Mouse (Mus musculus) embryo, embryonic 10.5 days (tissue): ENCODE measurements at regions not wholly inside any gene's neighbourhood (a gene's known extent, or its start where the extent isn't known, plus 50 kb on each side); places are given as distances from the start of the nearest gene placed in this dataset.
A peak's percentile ranks its signal among the peaks of the same experiment; 100 is the strongest.
"Not testable (repeated sequence)": the region's sequence is repeated elsewhere in the genome, so short reads cannot be mapped to it uniquely, and the experiment has no call there.

Experiments used
- DNase-seq: peaks from one replicate; pipeline ENCODE4 v3.0.0-alpha.2; 2015; ENCODE audit warnings: low spot score

DNA sequence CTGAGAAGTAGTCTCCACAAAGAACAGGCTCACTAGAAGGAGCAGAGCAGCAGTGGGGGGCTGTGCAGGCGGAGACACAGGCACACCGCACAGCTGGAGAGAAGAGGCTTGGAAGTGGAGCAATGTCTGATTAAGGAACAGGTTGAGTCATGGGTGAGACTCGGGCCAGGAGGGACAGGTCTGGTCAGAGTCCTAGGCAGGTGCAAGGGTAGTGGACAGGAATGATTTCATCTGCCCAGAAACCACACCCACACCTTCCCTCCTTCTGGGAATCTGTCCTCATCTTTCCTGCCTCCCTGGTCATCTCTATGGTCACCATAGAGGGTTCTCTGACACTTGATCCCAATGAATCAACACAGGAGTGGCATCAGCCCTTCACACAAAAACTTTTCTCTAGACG, 983.8 kb downstream of the 4930447A16Rik start:
- DNase-seq = no peak

DNA sequence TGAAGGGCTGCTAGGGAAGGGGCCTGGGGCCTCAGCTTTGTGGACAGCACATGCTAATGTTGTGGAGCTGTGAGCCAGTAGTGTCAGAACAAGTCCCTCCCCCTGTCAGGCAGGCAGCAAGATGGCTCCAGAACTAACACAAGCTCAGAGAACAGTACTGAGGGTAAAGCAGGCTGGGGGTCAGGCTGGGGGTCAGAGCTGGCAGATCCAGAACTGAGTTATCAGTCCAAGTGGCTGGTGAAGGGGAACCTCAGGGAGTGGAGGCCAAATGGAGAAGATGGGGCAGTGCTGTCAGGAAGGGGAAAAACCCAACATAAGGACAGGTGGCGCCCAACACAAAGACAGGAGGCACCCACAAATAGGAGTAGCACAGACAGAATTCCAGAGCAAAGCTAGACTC, 985.1 kb downstream of the 4930447A16Rik start:
- DNase-seq = no peak

DNA sequence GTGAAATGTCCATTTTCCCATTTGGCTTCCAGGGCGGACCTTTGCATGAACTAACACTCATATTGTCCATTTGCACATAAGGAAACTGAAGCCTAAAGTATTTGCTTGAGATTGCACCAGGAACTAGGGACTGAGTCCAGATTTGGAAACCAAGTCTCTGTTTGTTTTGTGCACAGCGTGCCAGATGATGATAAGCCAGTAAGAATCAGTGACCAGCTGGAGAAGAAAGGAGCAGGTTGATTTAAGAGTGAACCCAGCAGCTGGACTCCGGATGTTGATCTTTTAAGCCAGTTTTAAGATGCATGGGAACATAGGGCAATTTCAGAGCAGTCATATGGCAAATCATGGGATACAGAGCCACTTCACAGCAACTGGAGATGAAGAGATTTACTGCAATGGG, 987.1 kb downstream of the 4930447A16Rik start:
- DNase-seq = no peak

DNA sequence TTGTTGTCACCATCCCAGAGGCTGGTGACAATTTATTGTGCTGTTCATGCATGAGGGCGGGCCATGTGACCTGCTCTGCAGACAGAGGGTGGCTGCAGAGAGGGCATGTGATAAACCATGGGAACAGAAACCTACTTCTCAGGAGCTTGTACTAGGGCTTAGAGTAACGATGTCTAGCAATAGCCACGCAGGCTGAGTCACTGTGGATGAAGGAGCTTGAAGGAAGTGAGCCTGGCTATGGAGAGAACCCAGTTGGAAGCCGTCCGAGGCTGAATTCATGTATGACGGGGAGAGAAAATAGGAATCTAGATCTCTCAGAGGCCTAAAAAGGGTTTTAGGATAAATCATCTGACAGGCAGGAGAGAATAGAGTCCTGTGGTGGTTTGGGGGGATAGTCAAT, 988.0 kb downstream of the 4930447A16Rik start:
- no peak for DNase-seq

DNA sequence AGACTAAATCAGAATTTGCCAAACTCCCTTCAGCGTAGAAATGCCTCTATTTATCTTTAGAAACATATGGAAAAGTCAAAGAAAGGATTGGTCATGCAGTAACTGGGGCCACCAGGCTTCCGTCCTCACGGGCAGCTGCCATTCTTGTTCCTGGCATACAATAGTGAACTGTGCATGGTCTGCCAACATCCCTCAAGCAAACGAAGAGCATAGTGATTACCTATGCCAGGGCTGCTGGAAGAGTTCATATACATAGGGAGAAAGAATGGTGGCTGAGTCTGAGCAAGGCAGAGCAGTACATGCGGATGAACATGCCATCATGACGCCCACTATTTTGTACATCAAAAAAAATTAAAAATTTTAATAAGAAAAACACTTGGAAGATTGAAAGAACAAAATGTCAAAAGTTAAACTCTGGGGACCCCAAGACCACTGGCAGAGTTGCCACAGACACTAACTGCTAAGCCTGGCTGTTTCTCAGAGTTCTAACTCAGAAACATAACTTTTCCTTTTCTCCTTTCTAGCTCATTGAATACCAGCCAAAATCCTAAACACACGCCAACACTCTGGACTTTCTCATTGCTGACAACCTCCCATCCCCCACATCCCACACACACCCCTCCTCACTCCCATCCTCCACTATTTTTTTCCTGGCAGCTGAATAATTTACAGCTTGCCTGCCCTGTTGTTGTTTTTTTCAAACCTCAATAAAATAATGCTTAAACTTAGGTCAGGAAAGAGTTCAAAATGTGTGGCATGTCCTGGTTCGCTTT, 989.1 kb downstream of the 4930447A16Rik start:
- no peak for DNase-seq

DNA sequence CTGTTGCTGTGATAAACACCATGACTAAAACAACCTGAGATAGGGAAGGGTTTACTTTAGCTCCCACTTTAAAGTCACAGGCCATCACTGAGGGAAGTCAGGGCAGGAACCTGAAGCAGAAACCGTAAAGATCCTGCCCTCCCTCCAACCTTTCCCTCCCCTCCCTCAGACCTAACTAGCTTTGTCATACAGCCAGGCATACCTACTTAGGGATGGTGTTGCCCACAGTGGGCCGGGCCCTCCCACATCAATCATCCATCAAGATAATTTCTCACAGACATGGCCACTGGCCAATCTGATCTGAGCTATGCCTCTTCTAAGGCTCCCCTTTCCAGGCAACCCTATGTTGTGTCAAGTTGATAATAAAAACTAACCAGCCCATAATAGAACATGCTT, 989.7 kb downstream of the 4930447A16Rik start:
- DNase-seq = no peak

DNA sequence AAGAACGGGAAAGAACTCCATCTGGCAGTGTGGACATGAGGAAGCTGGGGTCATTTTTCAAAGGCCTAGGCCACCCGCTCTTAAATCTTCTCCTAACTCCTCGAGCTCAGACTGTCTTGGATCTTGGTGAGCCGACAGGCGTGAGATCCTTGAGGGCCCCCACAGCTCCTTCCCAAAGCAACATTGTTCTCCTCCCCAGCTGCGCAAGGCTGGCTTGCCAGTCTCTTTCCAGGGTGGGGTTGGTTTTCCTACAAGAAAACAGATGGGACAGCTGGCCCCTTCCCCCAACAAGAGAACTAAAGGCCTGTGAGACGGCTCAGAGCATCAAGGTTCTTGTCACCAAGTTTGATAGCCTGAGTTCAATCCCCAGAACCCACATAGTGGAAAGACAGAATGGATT, 994.3 kb downstream of the 4930447A16Rik start:
- peak; percentile 18 for DNase-seq

DNA sequence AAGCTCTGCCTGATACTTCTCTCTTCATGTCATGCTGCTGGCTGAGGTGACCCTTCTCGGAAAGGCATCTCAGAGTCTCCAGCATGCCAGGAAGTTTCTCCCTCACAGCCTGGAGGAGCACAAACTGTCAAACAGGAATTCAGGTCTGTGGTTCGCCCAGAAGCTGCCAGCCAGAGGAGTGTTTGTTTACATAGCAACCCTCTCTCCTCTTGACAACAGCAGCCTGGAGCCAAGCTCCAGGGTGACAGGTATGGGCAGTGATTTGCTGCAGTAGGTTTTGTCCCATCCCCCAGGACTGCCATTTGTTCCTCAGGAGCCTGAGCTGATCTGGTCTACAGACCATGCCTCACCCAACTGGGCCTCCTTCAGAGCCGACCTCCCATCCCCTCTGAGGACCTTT, 995.4 kb downstream of the 4930447A16Rik start:
- peak; percentile 32 for DNase-seq

DNA sequence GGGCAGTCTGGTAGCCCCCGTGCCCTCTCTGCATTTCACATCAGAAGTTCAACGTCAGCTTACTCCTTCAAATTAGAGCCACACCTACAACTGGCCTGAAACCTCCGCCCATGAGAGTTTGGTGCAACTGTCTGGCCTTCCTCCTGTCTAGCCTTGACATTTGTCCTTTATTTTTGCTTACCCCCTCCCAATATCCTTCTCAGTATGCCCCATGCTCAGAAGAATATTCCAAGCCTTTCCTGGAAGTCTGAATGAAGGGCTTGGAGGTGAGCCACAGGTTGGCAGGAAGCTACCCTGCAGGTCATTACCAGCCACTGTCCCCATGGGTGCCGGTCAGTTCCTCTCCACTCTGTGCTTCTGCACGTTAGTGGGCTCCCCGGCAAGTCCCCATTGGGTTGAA, 997.4 kb downstream of the 4930447A16Rik start:
- no peak for DNase-seq

DNA sequence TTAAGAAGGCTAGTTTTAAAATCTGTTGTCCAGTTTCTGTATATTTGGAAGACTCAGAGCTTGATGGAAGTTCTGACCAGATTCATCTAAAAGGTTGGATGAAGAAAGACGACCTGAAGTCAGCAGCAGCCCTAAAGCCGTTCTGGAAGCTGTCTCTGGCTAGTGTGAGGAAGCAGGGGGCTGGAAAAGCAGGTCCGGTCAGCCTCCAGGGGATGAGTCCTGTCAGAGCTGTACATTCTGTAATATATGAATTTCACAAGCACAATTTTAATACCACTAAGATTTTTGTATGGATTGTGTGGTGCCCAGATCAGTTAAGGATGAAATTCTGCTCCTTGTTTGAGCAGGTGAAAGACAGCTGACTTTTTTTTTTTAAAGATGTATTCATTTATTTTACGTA, 1000.2 kb downstream of the 4930447A16Rik start:
- no peak for DNase-seq

DNA sequence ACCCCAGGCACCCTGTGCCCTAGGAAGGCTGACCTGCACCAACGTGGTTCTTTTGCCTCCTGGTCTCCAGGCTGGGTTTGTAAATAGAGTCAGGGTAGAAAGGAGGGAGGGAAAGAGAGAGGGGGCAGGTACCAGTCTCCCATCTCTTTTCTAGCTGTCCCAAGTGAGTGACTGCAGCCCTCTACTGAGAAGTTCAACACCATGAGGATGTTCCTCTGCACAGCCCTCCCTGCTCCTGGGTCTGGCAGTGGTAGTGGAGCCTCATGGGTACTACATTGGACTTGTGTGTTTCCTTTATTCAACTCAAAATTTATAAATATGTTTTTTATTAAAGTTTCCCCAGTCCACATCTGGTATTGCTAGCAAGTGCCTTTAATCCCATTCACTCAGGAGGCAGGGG, 1002.6 kb downstream of the 4930447A16Rik start:
- DNase-seq = no peak

DNA sequence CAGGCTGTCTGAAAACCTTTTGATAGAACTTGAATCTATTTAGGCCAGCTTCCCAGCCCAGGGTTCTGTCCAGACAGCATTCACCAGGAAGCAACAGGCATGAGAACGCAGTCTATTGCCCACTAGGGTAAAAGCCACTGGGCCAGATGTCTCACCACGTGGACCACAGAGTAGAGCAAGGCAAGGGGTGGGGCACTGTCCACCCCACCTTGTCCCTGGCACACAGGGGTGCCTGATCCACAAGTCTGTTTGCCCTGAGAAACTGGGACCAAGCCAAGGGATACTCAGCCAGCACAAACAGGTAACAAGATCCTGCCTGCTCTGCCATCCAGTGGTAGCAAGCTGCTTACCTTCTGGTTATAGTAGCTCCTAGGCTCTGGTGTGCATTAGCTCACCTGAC, 1006.3 kb downstream of the 4930447A16Rik start:
- DNase-seq = no peak

DNA sequence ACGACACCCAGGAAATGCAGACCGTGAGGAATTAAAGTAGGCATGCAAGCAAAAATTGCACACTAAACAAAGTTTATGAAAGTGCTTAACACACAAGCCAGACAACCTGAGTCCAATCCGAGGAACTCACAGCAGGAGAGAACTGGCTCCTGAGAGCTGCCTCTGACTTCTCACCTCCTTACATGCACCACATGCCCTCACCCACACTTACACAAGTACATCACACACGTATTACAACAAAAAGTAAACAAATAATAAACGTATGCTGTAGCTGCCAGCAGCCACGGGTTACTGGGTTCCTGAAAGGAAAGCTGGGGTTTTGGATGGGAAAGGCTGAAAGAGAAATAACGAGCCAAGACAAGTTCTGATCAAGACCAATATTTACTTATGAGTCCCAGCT, 1008.0 kb downstream of the 4930447A16Rik start:
- DNase-seq = no peak

DNA sequence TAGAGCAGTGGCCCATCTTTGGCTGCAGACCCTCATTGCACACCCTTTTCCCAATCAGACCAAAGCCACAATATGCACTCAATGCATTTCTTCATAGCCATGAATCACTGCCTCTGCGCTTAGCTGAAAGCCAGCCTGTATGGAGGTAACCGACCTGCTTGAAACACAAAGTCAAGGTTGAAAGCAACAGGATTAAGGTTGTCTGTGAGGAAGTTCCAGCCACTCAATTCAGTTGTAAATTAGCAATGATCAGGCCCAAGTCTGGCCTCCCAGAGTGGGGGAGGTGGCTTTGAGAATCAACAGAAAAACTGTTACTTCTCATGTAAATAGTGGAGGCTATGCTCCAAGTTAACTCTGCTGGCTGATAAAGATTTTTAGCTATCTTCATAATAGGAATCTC, 1008.9 kb downstream of the 4930447A16Rik start:
- DNase-seq = not testable (repeated sequence)
